Mouse (Mus musculus): ENCODE data around the gene Dio1. TPM values are rescaled to one million over a fixed set of nuclear protein-coding genes. Genes with fewer than 3 reads are reported as not detected.
A peak's percentile ranks its signal among the peaks of the same experiment; 100 is the strongest.

Gene Dio1
- polyA plus RNA-seq, 1 experiment from 2014 or later = not detected

GRCm38 (mm10) chr4:107336356-107336755, 29.4 kb upstream of the Dio1 start:
- no peak overlapping the region for H3K27ac ChIP-seq

GRCm38 (mm10) chr4:107333514-107333913, 26.5 kb upstream of the Dio1 start:
- H3K4me2 ChIP-seq (replicated peaks) = no peak overlapping the region

More at GRCm38 (mm10) chr4:107336356-107336755, 29.4 kb upstream of the Dio1 start:
- H3K4me2 ChIP-seq (replicated peaks) = no peak overlapping the region
- H3K4me1 ChIP-seq = no peaks in the 10 kb centered on the region
- WGBS = 69% methylated on average over 8 of the region's 8 CpGs
- no peak for ATAC-seq (ENCODE audit: insufficient number of reproducible peaks, insufficient read depth, low FRiP score, low TSS enrichment)
- 0 out of 2 replicates have a peak, but pooled peaks cover 2% of the 10 kb centered on the region for H3K9me3 ChIP-seq
- no peak overlapping the region for H3K4me3 ChIP-seq
- no peak overlapping the region for H3K9ac ChIP-seq
- 0 out of 2 replicates have a peak, but pooled peaks cover 6% of the 10 kb centered on the region for H3K36me3 ChIP-seq
- no peaks in the 10 kb centered on the region for H3K27me3 ChIP-seq

DNA sequence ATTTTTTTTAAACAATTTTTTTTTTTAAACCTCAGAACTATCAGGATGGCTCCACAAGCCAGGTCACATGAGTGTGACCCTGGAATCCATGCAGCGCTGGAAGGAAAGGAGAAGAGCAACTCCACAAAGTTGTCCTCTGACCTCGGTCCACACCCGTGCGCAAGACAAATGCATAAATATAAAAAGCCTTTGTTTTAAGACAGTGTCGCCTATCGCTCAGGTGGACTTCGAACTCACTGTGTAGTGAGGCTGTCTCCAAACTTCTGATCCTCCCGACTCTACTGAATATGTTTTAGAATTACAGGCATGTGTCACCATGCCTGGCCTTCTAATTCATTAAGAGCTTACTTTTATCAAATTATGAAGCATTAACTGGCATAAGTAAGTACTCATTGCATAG, 21.6 kb upstream of the Dio1 start:
- H3K4me1 ChIP-seq = no peaks in the 10 kb centered on the region
- H3K4me3 ChIP-seq = no peak overlapping the region
- H3K36me3 ChIP-seq = peaks cover 1% of the 10 kb centered on the region; the same call in 1 of the 2 replicates
- no peak overlapping the region for H3K4me2 ChIP-seq (replicated peaks)
- ATAC-seq (ENCODE audit: insufficient number of reproducible peaks, insufficient read depth, low FRiP score, low TSS enrichment) = no peak
- 0 out of 2 replicates have a peak, but pooled peaks cover 2% of the 10 kb centered on the region for H3K9me3 ChIP-seq
- H3K27ac ChIP-seq = no peak overlapping the region
- WGBS = 95% methylated on average over 8 of the region's 8 CpGs
- H3K9ac ChIP-seq = no peak overlapping the region
- H3K27me3 ChIP-seq = no peaks in the 10 kb centered on the region

More at GRCm38 (mm10) chr4:107333514-107333913, 26.5 kb upstream of the Dio1 start:
- Histone ChIP-seq H3K27me3 (no peaks in the 10 kb centered on the region), H3K4me3 (no peak overlapping the region), H3K4me1 (no peaks in the 10 kb centered on the region), H3K9ac (no peak overlapping the region), H3K9me3 (0 out of 2 replicates have a peak, but pooled peaks cover 2% of the 10 kb centered on the region), H3K27ac (no peak overlapping the region), H3K36me3 (0 out of 2 replicates have a peak, but pooled peaks cover 6% of the 10 kb centered on the region)
- no peak for ATAC-seq (ENCODE audit: insufficient number of reproducible peaks, insufficient read depth, low FRiP score, low TSS enrichment)
- 92% methylated on average over 4 of the region's 4 CpGs for WGBS

DNA sequence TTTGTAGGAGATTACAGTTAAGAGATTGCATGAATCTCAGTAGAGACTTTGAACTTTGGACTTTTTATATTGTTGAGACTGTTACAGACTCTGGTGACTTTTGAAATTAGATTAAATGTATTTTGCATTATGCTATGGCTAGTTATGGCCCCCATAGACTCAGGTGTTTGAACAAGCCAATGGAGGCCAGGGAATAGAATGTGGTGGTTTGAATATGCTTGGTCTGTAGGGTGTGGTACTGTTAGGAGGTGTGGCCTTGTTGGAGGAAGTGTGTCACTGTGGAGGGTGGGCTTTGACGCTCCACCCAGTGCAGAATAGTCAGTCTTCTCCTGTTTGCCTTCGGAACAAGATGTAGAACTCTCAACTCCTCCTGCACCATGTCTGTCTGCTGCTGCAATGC, 16.1 kb upstream of the Dio1 start:
- Histone ChIP-seq H3K36me3 (peaks cover 35% of the 10 kb centered on the region), H3K9ac (no peak overlapping the region), H3K4me1 (no peaks in the 10 kb centered on the region), H3K27ac (no peak overlapping the region), H3K27me3 (no peaks in the 10 kb centered on the region), H3K9me3 (no peaks in the 10 kb centered on the region), H3K4me2 (replicated peaks) (no peak overlapping the region), H3K4me3 (no peak overlapping the region)
- no peak for ATAC-seq (ENCODE audit: insufficient number of reproducible peaks, insufficient read depth, low FRiP score, low TSS enrichment)
- WGBS = 88% methylated on average over 2 of the region's 2 CpGs

DNA sequence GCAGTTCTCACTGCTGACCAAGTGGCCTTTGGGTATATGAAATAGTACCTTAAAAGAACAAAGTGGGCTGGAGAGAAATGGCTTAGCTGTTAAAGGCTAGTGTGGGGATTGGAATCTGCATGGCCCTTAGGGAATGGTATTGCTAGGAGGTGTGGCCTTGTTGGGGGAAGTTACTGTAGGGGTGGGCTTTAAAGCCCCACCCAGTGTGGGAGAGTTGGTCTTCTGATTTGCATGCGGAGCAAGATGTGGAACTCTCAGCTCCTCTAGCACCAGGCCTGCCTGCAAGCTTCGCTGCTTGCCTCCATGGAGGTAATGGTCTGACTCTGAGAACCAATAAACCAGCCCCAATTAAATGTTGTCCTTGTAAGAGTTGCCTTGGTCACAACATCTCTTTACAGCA, 14.1 kb upstream of the Dio1 start:
- H3K27me3 ChIP-seq = no peaks in the 10 kb centered on the region
- H3K9me3 ChIP-seq = no peaks in the 10 kb centered on the region
- no peak overlapping the region for H3K4me2 ChIP-seq (replicated peaks)
- no peaks in the 10 kb centered on the region for H3K4me1 ChIP-seq
- WGBS = 78% methylated on average over 2 of the region's 2 CpGs
- no peak overlapping the region for H3K9ac ChIP-seq
- H3K4me3 ChIP-seq = no peak overlapping the region
- ATAC-seq (ENCODE audit: insufficient number of reproducible peaks, insufficient read depth, low FRiP score, low TSS enrichment) = no peak
- H3K36me3 ChIP-seq = peaks cover 35% of the 10 kb centered on the region
- H3K27ac ChIP-seq = no peak overlapping the region

- Histone ChIP-seq H3K9ac (no peak overlapping the region; the same call in 1 of the 2 replicates), H3K4me1 (peaks cover 12% of the 10 kb centered on the region), H3K27ac (no peak overlapping the region), H3K27me3 (no peaks in the 10 kb centered on the region), H3K4me2 (replicated peaks) (no peak overlapping the region), H3K4me3 (no peak overlapping the region), H3K36me3 (peaks cover 35% of the 10 kb centered on the region), H3K9me3 (no peaks in the 10 kb centered on the region)
- WGBS = 83% methylated on average over 8 of the region's 8 CpGs
- no peak for ATAC-seq (ENCODE audit: insufficient number of reproducible peaks, insufficient read depth, low FRiP score, low TSS enrichment)
Observed at GRCm38 (mm10) chr4:107318646-107319045, 11.7 kb upstream of the Dio1 start.

- ATAC-seq (ENCODE audit: insufficient number of reproducible peaks, insufficient read depth, low FRiP score, low TSS enrichment) = no peak; the same call in 1 of the 2 replicates
- 8% methylated on average over 7 of the region's 7 CpGs for WGBS
- H3K4me1 ChIP-seq = peaks cover 16% of the 10 kb centered on the region
Observed at GRCm38 (mm10) chr4:107314479-107314805, 7.5 kb upstream of the Dio1 start.

DNA sequence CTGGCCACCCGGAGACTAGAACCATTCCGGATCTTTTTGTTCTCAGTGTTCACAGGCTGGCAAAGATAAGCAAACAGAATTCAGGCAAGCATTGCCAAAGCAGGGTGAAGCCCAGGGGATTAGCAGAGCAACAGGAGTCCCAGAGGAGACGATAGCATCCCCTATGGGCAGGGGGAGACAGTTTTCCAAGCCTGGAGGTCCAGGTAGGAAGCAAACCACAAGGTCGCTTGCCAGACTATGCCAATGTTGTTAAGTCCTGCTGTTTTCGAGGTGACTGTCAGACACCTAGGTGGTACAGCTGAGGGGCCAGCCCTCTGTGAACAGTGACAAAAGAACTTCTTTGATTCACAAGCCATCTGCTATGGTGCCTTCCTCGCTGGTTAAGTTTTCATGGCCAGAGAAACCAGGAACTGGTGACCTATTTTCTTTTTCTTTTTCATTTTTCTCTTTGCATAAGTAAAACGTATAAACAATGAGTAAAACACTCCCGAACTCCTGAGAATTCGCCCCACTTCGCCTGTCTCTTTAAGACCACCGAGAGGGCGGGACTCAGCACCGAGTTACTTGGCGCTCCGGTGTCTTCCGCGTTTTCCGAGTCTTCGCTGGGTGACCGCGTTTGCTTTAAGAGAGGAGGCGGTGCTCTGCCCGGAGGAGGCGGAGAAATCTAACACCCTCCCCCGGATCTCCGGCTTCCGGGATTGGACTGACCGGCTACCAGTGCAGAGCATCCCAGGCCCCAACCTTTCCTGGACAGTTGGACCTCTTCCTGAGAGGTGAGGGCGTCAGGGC, 6.9 kb upstream of the Dio1 start, which contains the start of gene Yipf1:
Gene Yipf1 (plus strand): TSS at position 674 of the 789 bp plus-strand sequence.
- no peaks in the 10 kb centered on the region for H3K27me3 ChIP-seq
- H3K27ac ChIP-seq = no peak within 1 kb of the TSS
- H3K4me2 ChIP-seq (replicated peaks) = peak within 1 kb of the TSS; percentile 89
- peak within 1 kb of the TSS; percentile 55 for H3K9ac ChIP-seq
- peak; percentile 84 for ATAC-seq (ENCODE audit: insufficient number of reproducible peaks, insufficient read depth, low FRiP score, low TSS enrichment)
- H3K4me1 ChIP-seq = peaks cover 16% of the 10 kb centered on the region
- 0 out of 2 replicates have a peak, but pooled peaks cover 4% of the 10 kb centered on the region for H3K9me3 ChIP-seq
- H3K4me3 ChIP-seq = peak within 1 kb of the TSS; percentile 70
- H3K36me3 ChIP-seq = peaks cover 6% of the 10 kb centered on the region; the same call in 1 of the 2 replicates
- 1% methylated on average over 29 of the region's 29 CpGs for WGBS

More at GRCm38 (mm10) chr4:107314479-107314805, 7.5 kb upstream of the Dio1 start:
- H3K36me3 ChIP-seq = peaks cover 11% of the 10 kb centered on the region; the same call in 1 of the 2 replicates
- no peaks in the 10 kb centered on the region for H3K27me3 ChIP-seq
- peak overlapping the region; percentile 70 for H3K4me3 ChIP-seq
- H3K9ac ChIP-seq = peak overlapping the region; percentile 55
- H3K9me3 ChIP-seq = 0 out of 2 replicates have a peak, but pooled peaks cover 4% of the 10 kb centered on the region
- no peak overlapping the region for H3K27ac ChIP-seq
- peak overlapping the region; percentile 89 for H3K4me2 ChIP-seq (replicated peaks)

GRCm38 (mm10) chr4:107303531-107303930, 3.4 kb downstream of the Dio1 start:
- Histone ChIP-seq H3K4me3 (no peak overlapping the region), H3K36me3 (no peaks in the 10 kb centered on the region), H3K9me3 (no peaks in the 10 kb centered on the region), H3K4me1 (no peaks in the 10 kb centered on the region; the same call in 1 of the 2 replicates), H3K27ac (no peak overlapping the region), H3K4me2 (replicated peaks) (no peak overlapping the region), H3K27me3 (0 out of 2 replicates have a peak, but pooled peaks cover 4% of the 10 kb centered on the region), H3K9ac (no peak overlapping the region)
- 54% methylated on average over 3 of the region's 3 CpGs for WGBS
- no peak for ATAC-seq (ENCODE audit: insufficient number of reproducible peaks, insufficient read depth, low FRiP score, low TSS enrichment)

GRCm38 (mm10) chr4:107302832-107303231, 4.1 kb downstream of the Dio1 start:
- 73% methylated on average over 4 of the region's 4 CpGs for WGBS
- Histone ChIP-seq H3K27ac (no peak overlapping the region), H3K4me1 (no peaks in the 10 kb centered on the region; the same call in 1 of the 2 replicates), H3K9ac (no peak overlapping the region), H3K9me3 (no peaks in the 10 kb centered on the region), H3K4me2 (replicated peaks) (no peak overlapping the region), H3K36me3 (no peaks in the 10 kb centered on the region), H3K27me3 (0 out of 2 replicates have a peak, but pooled peaks cover 1% of the 10 kb centered on the region), H3K4me3 (no peak overlapping the region)
- ATAC-seq (ENCODE audit: insufficient number of reproducible peaks, insufficient read depth, low FRiP score, low TSS enrichment) = no peak

DNA sequence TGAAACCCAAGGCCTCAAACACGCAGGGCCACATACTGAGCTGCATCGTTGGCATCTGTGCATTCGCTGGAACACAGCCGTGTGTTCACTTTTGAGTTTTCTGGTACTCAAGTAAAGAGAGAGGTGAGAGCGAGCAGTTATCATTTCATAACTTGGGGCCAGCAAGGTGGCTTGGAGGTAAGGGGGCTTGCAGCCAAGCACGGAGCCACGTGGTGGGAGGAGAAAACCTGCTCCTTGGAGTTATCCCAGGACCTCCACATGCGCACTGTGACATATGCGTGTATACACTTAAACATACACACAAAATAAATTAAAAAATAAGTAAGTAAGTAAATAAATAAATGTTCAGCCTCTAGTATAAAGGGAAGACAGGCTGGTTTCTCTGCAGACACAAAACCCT, 4.7 kb downstream of the Dio1 start:
- WGBS = 88% methylated on average over 9 of the region's 9 CpGs
- H3K4me3 ChIP-seq = no peak overlapping the region
- no peak for ATAC-seq (ENCODE audit: insufficient number of reproducible peaks, insufficient read depth, low FRiP score, low TSS enrichment)

More for the DNA sequence above, 4.7 kb downstream of the Dio1 start:
- H3K9me3 ChIP-seq = no peaks in the 10 kb centered on the region
- no peaks in the 10 kb centered on the region; the same call in 1 of the 2 replicates for H3K4me1 ChIP-seq
- H3K36me3 ChIP-seq = no peaks in the 10 kb centered on the region
- no peak overlapping the region for H3K9ac ChIP-seq
- no peak overlapping the region for H3K4me2 ChIP-seq (replicated peaks)
- H3K27me3 ChIP-seq = no peaks in the 10 kb centered on the region
- no peak overlapping the region for H3K27ac ChIP-seq
